Mouse (Mus musculus): ENCODE data around the gene Hspb11. TPM values are rescaled to one million over a fixed set of nuclear protein-coding genes. Genes with fewer than 3 reads are reported as not detected.

The Hspb11 gene
- polyA plus RNA-seq (2017; shearing (Covaris generic)), result 10 to 100 TPM; 23.8 to 30.6 TPM

DNA sequence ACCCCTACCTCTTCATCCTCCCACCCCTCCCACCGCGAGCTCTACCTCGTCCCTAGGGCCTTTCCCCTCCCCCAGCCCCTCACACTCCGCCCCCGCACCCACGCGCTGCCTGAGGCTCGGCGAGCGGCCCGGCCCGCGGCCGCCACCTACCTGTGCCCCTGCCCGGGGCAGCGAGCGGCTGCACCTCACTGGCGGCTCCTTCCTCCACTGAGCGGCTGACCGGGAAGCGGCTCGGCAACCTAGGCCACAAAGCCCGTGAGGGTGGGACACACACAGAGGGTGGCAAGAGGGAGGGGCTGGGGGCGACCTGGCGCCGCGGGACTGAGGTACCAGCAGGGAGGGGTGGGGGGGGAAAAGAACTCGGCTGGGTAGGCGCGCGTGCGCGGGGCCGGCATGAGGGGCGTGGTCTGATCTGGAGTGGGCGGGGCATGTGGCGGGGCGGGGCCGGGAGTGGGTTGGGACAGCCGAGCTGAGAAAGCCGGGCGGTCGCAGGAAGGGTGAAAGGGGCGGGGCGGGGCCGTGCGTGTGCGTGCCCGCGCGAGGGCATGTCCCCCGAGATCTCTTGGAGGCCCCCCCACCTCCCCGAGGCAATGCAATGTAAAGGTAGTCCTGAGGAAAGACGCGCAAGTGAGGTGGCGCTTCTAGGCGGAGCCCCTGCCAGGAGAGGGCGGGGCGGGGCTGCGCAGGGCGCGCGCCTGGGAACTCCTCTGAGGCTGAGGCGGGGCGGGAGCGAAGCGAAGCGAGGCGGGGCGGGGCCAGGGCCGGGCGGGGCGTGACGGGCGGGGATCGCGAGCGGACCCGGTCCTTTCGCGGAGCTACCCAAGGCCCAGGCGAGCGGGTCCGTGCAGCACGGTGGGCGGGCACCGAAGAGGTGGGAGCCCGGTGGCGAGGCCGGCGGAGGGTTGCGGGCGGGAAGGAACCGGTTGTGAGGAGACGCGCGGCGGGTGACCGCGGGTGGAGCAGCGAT is at the start of gene Hspb11, which contains the start of gene Lrrc42:
Hspb11 (plus strand) TSS at position 469 of the 967 bp plus-strand sequence.
Lrrc42 (minus strand) TSS at position 408 of the 967 bp plus-strand sequence.
- ATAC-seq, result peak; percentile 96

DNA sequence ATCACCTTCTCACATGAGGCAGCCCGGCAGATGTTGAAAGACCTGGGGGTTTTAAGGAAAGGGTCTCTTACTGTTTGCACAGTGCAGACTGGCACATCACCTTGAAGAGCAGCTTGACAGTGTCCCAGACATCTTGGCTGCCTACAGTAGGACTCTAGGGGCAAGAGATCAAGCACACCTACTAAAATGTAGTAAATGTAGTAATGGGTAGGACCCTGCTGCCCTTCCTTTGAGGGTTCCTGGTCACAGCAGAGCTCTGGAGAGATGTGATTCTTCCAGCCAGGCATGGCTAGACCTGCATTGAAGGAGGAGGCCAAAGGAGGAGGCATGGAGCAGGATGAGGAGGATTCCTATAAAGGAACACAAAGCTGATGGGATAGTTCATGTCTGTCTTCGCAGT is 46.4 kb upstream of the Hspb11 start:
- no peak for ATAC-seq

DNA sequence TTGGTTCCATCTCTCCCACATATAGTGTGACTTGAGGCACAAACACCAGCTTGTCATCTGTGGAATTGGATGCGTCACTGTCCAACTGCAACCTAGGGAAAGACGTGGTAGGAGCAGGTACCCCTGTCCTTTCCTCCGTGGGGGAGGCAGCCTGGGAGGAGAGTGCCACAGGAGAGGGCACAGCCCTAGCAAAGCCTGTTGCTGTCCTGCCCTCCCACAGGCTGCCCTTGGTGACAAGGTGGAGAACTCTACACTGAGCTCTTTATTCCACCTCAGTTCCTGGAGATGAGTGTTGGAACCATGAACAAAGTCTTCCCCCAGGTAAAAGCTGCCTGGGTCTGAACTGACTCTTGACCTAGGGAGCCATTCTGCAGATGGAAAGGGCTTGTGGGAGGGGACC is 44.5 kb upstream of the Hspb11 start, which contains the start of gene Ldlrad1:
Ldlrad1 (plus strand) TSS at position 301 of the 400 bp plus-strand sequence.
- no peak for ATAC-seq

DNA sequence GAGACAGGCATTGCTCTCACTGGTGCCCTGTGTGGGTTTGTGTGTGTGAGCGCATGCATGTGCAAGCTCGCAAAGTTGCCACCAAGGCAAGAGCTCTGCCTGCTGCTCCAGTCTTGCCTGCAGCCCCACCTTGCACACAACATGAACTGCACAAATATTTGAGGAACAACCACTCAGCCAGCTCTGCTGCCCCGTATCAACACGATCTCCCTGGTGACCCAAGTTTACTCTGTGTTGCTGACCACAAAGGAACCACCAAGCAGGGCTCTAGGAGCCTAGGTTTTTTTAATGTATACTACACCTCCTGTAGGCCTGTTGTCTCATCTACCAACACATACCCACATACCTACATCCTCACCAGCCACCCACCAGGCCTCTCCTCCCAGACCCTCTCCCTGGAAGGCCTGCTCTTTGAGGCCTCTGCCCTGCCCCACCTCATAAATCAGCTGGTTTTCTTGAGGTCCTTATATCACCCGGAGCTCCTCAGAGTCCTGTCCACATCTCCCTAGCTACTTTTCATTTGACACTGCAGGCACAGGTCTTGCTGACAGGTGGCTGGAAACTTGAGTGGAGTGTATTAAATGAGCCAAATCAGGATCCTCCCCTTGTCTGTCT is 42.8 kb upstream of the Hspb11 start:
- no peak for ATAC-seq

DNA sequence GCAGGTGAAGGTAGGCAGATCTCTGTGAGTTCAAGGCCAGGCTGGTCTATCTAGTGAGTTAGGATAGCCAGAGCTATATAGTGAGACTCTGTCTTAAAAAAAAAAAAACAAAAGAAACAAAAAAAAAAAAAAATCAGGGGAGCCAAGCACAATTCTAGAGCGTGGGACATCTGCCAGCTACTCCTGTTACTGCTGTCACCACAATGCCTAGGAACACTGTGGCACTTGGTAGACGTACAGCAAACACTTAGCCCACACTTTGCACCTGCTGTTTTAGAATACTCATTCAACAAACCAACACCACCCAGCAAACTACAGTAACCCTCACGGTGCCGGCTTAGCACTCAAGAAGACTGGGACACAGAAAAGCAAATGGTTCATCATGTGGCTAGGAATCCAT is 41.9 kb upstream of the Hspb11 start:
- ATAC-seq, result no peak

DNA sequence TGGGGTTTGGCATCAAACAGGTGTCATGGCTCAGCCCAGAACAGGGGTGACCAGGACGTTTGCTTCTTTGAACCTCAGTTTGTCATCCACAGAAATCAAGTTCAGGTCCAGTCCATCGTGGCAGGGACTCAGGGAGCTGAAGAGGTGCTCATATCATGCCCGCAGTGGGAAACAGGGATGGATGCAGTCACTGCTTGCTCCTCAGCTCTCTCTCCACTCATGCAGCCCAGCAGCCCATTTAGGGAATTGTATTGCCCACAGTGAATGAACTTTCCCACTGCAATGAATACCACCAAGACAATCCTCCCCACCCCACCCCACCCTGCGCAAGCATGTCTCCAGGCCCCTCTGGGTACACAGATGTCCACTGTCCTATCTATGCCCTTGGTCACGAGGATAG is 41.5 kb upstream of the Hspb11 start:
- ATAC-seq, result no peak

DNA sequence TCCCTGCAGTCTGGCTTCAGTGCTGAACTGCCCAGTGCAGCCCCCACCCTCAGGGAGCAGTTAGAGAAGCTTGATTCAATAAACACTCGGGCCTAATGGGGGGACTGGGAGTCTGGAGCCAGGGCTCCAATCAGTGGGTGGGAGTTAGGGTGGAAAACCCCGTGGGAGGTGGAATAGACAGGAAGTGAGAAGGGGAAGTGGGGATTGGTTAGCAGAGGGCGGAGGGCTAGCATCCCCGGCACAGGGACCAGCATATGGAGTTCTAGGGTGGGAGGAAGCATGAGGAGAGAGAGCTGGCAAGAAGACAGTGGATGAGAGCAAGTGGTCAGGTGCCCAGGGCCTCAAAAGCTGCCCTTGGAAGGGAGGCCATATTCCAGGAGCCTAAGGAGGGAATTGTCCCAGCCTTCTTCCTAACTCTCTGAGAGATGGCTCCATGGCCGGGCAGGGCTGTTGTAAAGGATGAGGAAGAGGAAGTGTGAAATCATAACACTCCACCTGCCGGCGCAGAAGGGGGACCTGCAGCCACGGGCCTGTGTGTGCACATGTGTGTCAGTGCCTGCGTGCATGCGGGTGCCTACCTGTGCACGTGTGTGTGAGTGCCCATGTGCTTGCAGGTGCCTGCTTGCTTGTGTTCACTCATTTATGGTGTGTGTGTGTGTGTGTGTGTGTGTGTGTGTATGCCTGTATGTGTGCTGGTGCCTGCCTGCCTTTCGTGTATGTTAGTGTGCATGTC is 39.9 kb upstream of the Hspb11 start:
- no peak for ATAC-seq

DNA sequence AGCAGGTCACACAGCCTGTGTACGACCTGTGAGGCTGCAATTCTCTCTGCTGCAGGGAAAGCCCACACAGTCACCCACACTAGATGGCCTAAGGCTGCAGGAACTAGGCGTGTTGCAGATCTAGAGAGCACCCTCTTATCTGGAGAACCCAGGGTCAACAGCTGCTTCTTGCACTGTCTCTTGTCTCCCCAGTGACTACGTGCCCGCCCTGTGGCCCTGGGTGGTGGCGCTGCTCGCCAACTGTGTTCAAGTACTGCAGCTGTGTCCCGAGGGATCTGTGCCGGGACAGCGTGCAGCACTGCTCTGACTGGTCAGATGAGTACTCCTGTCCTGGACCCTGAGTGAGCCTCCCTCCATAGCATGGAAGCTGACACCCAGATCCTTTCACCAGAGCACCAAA is 35.8 kb upstream of the Hspb11 start:
- no peak for ATAC-seq

DNA sequence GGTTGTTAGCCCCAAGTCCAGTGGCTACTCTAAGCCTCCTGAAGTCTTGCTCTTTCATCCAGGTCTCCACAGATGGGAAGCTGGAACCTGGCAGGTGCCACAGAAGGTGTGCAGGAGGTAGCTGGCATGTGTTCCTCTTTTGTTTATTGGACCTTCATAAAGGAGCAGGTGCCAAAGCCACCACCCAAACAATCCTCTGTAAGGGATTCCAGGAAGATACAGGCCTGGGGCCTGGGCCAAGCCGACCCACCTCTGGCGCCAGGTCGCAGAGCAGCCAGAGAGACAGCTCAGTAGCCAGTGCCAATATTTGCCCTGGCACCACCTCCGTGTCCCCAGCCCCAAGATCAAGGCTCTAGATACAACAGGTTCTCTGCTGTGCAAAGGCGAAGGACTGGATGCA is 31.9 kb upstream of the Hspb11 start:
- no peak for ATAC-seq

DNA sequence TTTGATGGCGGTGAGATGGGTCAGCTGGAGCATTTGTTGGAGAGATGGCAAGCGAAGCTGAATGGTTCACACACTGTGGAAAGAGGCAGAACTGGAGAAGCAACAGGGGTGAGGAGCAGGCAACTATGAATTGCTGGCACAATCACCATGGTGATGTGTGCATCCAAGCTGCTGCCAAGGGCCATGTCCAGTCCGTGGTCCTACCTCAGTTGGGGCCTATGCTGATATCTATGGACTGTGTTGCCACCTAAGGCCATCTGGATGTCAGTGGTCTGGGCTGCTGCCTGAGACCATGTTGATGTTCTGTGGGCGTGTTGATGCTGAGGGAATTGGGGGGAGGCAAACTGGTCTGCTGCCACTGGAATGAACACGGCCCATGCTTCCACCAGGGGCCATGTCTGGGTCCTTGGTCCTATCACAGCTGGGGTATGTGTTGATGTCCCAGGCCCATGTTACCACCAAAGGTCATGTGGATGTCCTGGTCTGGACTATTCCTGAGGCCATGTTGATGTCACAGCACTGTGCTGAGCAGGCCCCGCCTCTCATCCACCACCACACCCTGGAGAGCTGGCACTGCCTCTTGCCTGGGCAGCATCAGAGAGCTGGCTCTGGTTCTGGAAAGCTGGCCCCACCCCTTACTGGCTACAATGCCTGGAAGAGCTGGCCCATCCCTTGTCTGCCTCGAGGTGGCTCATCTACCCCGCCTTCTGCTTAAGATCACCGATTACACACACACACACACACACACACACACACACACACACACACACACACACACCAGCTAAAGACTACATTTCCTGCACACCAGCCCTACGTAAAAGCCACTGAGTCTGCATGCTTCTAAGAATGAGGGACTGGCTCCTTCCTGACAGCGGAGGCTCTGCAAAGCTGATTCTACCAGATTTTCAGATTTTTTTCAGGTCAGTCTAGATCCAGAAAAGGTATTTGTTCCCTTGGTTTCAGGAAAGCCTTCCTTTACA is 29.9 kb upstream of the Hspb11 start:
- ATAC-seq, result peak; percentile 75

DNA sequence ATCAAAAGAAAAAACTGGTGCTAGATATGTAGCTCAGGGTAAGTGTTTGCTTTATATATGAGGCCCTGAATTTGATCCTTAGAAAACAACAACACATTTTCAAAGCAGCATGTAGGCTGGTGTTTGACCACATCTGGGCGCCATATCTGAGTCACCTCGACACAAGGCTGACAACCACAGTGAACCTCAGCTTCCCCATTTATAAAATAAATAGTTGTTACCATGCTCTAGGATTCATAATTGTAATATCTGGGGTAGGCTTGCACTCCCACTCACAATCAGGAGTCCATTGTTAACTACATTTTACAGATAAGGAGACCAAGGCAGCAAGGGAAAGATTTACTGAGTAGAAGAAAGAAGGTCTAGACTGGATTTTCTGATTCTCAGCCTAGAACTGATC is 27.1 kb upstream of the Hspb11 start:
- ATAC-seq, result no peak

DNA sequence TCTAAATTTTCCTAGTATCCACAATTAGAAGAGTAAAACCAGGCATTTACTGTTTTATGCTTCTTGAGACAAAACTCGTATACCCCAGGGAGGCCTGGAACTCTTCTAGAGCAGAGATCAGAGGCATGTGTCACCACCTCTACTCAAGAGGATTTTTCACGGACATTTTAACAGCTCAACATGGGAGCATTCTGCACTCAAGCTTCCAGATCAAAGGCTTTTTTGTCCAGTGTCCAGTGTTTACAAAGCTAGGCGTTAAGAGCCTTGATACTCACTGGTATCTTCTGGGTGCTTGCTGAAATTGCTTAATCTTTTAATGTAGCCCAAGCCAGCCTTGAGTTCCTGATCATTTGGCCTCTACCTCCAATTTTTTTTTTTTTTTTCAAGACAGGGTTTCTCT is 21.2 kb upstream of the Hspb11 start:
- ATAC-seq, result no peak

DNA sequence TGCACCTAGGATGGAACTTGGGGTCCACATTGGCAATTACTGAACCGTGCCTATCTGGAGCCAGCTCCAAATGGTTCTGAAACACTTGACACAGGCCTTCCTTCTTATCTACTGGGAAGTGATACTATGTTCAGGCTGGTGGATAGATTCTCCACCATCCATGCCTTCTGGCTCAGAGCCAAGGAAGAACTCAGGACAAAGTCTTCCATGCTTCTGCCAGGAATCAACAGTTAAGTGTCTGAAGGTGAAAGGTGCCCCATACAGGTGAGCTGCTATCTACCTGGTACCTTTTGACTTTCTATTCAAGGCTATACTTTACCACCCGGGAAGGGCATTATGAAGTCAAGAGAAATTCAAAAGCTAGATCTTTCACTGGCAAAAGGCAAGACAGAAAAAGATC is 15.1 kb upstream of the Hspb11 start:
- no peak for ATAC-seq

DNA sequence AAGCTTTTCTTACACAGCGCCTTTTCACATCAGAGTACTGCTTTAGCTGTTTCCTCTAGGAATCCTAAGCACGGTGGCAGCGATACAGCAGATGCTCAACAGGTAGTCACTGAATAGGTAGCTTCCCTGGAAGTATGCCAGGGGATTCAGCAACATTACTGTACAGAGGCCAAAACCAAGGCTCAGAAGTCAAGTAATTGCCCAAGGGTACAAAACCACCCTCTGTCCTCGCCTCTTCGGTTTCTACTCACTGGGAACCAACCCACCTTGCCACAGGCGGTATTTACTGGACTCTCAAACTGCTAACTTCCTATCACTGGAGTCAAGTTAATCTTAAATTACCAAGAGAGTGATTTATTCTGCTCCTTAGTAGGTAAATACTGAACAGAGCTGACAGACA is 13.2 kb upstream of the Hspb11 start:
- ATAC-seq, result no peak

DNA sequence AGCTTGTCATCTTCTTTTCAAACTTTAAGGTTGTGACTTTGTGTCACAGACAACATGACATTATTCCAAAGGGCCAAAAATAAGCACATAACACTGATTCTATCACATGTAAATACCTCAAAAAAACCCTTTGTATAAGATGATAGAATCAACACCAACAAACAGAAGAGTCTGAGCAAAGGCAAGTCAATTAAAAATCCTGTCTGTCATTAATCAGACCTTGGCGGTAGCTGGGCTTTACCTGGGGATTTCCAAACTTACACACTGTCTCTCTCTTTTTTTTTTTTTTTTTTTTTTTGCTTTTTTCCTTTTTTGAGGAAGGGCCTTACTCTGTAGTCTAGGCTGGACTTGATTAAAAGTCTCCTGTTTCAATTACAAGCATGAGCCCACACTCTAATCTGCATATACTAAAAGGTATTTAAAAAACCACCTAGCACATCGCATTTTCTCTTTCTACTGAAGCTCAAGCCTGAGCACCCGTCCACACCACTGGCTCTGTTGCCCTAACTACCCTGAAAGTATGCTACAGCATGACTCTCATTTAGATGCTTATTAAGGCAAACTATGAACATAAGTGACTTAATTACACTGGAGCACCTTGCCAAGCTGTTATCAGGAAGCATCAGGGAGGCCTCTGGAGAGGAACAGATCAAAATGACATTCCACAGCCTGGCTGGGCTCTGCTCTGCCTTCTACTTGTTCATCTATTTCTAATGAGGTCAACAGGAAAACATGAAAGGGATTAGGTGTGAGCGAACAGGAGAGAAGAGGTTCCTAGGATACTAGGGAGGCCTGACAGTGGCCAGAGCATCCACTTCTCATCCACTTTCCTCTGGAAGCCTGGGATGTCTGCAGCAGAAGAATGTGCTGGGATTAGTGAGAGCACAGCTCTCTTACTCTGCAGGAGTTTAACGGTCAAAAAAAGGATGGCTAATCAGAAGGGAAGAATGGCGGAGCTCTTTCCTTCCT is 9.7 kb upstream of the Hspb11 start:
- peak; percentile 73 for ATAC-seq

DNA sequence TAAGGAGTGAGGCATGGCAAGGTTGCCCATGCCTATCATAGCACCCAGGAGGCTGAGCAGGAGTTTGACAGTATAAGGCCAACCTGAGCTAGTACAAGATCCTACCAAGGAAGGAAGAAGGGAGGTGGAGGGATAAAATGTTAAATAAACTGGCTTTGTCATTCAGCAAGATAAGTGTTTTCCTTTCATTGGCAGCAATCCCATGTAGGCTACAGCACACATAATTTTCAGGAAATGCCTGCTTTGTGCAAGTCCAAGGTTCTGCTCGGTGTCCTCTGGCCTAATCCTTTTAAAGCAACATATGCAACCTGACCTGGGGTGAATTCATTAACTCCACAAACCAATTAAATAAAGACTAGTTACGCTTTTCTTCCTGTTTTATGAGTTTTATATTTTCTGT is 8.0 kb upstream of the Hspb11 start:
- ATAC-seq, result no peak

DNA sequence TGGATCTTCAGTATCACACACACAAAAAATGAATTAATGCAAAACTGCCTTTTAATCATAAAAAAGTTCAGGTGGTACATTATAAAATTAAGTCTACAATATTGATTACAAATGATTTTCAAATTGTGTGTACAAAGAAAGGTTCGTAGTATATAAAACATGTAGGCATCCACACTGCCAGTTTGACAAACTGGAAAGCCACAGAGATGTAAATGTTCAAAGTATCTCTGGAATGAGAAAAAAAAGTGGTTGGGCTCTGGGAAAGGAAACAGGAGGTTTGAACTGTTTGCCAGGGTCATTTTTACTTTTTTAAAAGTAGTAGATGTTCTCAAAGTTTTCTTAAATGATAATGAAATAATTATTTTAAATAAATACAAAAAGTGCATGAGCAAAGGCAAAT is 7.4 kb upstream of the Hspb11 start:
- no peak for ATAC-seq

DNA sequence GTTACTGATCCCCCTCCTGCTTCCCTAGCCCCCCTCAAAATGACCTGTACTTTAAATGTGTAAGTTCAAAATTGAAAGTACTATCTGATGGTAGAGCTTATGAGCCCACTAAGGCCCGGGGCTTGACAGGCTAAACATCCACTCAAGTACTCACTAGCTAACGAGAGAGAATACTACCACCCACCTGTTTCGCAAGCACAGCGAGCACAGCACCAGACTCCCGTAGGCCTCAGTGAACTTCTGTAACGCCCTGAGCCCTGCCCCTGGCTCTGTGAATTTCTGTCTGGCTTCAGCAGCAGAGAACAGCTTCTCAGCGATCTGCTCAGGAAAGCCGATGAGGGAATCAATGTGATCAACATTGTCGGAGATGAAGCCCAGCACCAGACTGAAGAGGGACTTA is 6.3 kb upstream of the Hspb11 start:
- no peak for ATAC-seq

DNA sequence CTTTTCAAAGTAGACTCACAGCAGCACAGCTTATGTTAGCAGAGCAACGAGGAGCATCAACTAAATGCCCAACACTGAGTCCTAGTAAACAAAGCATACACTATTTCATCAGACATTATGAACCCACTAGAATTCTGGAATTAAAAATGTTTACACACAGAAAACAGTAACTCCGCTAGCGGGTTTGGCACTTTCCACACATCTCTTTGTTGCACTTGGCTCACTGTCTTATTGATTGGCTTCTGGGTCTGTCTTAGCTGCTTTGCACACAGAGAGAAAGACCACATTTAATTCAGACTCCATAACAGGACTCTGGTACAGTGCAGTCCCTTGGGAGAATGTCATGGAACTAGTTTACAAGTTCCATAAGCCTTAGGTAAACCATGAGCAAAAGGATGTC is 5.3 kb upstream of the Hspb11 start:
- no peak for ATAC-seq

DNA sequence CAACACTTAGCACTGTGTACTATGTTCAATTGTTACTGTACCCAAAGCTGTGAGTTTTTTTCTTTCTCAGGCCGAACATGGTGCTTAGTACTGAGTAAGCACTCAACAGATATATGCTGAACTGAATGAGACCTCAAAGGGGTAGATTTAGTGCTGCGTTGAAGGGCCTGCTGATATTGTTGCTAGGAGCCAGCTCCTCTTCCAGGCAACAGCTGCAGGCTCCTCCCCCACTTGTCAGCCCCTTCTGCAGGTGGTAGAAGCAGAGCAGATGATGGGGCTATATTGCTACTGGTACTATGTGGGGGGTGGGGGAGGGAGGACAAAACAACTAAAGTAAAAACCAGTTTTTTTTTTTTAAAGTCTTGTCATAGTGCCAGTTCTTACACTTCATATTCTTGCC is 3.9 kb upstream of the Hspb11 start:
- ATAC-seq, result no peak

DNA sequence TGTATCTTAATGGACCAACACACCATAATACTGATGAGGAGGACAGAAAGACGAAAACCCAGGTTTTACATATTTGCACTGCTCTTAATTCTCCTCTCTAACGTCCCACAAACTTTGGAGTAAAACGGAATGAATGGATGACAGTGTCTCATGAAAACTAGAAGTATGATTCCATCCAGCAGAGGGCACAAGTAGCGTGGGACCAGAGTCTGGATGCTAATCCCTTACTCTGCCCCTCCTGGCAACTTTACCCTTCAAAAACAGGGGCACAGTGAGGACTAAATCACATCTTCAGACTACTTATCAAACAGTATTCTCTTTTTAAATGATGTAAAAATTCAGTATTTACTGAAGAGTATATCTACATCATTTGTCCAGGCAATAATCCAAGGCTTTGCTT is 2.9 kb upstream of the Hspb11 start:
- no peak for ATAC-seq
